Mouse (Mus musculus) 3T3-L1 (cell line): ENCODE results near the gene Reep1.
A peak's percentile ranks its signal among the peaks of the same experiment; 100 is the strongest.

Experiments used
- DNase-seq: peaks from one replicate; pipeline ENCODE4 v3.0.0-alpha.2; 2015; ENCODE audit warnings: low read depth, low spot score

The Reep1 gene

DNA sequence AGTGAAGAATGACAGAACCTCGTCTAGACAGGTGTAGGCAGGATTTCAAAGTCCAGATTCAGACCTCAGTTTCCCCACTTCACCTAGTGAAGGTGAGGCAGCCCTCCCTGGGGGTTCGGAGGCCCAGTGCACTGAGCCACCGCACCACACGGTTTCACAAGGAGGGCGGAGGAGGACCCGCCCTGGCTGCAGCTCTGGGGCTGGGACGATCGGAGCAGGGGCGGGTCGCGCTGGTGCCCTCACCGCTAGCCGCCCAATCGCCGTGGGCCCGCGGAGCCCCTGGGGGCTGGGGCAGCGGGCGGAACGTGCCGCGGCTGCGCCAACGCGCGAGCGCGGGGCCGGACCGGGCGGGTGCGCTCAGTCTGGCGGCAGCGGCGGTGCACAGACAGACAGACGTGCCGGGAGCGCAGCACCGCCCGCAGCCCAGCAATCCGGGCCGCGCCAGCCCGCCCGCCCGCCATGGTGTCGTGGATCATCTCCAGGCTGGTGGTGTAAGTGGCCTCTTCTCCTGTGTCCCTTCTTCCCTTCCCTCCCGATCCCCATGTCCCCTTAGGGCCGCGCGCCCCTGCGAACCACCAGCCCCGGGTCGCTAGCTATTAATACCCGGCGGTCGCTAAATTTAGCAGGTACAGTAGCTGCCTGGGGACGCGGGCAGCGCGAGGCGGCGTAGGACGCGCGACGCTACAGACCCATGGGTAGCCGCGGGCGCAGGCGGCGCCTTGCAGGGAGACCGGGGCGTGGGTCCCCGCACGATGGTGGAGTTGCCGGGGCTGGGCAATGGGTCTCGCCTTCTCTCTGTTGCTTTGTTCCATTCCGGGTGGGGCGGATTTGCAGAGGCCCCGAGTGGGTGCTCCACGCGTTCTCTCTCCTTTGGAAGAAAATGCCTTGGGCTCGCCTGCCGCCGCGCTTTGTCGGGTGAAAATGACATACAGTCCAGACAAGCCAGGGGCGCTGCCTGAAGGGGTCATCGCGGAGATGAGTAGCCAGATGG, at the start of gene Reep1:
Gene Reep1 (plus strand): TSS at position 51 of the 991 bp plus-strand sequence.
- no peak for DNase-seq

DNA sequence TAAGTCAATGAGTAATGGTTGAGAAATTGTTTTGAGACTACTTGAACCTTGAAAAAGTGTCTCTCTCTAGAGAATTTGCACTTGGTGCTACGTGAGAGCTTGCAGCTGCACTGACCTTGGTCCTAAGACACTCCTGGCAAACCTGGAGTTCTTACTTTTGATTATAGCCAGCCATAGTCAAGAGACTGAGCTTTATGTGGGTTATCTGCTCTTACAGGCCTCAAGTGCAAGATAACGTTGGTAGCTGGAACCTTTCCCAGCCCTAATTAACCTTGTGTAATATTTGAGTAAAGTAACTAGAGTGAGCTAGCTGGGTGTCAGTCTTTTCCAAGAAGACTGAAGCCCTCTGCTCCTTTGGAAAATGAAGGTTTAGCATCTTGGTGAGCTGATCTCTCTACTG, 49.1 kb upstream of the Reep1 start:
- no peak for DNase-seq

DNA sequence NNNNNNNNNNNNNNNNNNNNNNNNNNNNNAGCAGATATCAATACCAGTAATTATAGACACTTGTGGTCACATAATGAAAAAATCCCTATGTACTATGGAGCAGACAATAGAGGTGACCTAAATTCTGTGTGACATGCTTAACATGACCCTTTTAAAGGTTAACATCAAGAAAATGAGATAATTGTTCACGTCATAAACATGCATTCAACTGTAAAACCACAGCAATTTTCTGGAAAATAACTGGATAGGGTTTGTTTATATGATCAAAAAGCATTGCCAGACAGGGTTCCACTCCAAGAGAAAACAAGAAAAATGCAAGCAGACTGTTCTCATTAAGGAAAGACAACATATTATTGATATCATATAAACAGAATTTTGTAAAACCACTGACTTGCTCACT, 42.9 kb upstream of the Reep1 start:
- no peak for DNase-seq

DNA sequence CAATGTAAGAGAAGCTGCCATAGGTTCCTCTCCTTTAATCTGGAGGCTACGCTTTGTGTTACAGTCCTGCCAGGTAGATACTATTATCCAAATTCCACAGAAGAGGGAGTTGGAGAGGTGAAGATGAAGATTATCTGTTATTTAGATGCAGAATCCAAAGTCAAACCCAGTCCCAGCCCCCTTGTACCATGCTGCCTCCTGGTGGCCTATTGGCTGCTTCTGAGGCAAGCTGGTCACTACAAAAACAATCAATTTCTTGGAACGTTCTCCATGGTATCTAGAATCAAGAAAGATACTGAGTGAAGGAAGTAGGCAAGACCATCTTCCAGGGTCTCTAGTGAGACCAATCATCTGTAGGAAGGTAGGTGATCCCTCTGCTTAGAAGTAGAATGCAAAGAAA, 34.2 kb upstream of the Reep1 start:
- DNase-seq = peak; percentile 34

DNA sequence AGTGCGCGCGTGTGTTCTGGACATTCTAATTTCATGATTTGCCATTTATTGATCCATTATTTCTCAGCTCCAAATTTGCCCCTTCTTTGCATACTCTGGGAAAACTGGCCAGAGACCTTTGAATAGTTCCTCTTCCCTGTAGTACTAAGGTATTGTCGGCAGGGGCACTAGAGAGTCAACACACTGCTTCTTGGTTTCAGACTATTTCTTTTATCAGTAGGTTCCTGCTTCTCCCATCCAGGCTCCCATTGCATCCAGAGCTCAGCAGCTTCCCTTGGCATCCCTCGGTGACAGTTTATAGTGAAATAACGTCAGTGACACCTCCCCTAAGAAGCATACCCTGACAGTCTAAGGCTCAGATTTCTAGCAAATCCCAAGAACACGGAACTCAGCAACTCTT, 28.5 kb upstream of the Reep1 start:
- peak; percentile 62 for DNase-seq

DNA sequence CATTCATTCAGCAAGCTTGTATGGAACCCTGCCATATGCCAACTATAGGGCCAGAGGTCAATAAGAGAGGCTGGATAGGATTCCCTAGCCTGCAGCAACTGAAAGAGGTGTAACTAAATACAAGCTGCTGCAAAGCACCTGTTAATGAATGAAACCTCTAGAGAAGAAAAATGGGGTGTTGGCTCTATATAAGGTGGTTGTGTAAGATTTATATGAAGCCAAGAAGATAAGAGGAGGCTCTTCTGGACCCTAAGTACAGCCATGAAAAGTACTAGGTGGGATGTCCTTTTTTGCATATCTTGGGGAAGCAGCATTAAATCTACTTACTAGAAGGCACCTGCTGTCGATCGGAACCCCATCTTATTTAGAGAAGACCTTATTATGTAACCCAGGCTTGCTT, 12.2 kb upstream of the Reep1 start:
- no peak for DNase-seq

DNA sequence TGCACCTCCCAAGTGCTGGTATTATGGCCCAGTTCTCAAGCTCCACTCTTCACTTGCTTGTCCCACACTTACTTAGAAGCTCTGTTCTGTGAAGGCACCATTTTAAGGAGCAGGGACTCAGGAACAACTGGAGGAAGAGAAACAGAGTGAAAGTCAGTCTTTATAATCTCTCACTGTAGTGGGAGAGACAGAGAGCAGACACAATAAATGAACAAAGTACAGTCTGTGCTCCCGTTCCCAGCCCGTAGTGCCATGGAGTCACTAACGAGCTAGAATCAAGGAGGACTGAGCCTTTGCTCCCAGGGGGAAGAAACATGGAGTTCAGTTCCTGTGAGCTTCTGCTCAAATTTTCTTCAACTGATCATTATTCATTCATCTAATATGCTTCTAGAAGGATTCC, 11.8 kb upstream of the Reep1 start:
- DNase-seq = no peak

DNA sequence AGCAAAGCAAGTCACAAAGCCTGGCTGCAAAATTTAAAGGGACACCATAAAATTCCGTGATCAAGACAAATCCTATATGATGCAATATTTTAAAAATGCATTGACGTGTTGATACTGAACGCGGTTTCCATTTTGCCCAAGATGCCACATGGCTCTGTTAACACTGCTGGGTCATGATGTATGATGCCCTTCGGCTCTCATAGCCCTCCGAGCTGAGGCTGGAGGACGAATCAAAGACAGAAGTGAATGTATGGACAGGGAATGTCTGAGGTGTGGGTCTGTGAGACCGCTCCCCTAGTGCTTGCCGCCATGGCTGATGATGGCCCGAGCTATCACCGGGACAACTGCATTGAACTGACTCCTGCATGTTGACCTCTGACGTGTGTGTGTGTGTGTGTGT, 490 bp upstream of the Reep1 start:
- no peak for DNase-seq

DNA sequence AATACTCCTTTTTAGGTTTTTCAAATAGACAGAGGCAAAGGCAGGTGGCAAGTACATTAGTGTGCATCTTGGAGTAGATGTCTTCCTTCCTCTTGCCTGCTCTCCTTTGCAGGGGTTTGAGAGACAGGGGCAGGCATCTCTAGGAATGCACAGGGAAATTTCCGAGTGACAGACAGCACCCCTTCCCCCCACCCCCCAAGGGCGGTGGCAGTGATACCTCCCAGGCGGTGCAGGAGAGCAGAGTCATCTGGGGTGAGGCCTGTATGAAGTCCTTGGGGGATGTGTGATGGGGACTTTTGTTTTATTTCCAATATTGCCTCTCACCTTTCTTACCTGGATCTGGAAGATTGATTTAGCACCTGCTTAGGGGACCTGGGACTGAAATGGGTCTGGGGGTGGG, 1.2 kb downstream of the Reep1 start:
- DNase-seq = no peak

DNA sequence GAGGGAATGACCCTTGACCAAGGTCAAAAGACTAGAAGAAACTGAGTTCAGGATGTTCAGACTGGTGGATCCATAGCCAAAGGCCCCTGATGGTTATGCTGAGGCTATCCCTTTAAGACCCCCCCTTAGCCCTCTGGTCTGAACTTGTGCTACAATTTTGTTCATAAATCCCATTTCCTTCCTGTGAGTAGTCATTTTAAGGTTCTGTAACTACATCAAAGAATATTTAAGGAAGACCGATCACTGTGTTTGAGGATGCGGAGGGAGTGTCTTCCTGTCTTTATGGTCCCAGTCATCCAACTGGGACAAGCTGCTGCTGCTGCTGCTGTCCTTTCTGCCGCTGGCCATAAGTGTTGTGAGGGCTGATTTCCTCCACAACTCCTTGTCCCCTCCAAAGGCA, 3.0 kb downstream of the Reep1 start:
- DNase-seq = no peak

DNA sequence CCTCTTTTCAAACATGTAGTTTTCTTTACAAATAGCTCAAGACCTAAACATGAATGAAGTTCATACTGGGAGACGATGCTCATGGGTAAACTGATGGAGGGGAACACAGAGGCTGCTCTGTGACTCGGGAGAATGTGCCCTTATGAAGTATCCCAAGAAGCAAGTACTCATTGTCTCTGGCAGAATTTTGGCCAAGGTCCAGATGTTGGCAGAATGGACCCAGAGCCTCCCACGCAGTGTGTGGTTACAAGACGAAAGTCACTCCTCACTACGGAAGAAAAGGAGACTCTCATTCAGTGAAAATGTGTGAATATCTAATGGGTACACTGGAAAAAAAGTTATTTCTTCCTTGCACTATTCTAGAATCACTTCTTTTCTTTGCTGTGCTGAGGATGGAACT, 3.8 kb downstream of the Reep1 start:
- DNase-seq = no peak

DNA sequence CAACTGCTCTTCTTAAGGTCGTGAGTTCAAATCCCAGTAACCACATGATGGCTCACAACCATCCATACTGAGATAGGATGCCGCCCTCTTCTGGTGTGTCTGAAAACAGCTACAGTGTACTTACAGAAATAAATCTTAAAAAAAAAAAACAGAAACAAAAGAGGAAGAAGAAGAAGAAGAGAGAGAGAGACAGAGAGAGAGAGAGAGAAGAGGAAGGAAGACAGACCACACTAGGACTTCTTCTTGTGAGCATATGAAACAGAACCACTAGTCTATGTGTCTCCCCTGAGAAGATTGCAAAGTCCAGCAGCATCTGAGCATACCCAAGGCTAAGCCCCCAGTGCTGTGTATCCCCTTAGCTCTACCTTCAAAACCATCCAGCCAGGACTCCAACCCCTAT, 6.2 kb downstream of the Reep1 start:
- no peak for DNase-seq

DNA sequence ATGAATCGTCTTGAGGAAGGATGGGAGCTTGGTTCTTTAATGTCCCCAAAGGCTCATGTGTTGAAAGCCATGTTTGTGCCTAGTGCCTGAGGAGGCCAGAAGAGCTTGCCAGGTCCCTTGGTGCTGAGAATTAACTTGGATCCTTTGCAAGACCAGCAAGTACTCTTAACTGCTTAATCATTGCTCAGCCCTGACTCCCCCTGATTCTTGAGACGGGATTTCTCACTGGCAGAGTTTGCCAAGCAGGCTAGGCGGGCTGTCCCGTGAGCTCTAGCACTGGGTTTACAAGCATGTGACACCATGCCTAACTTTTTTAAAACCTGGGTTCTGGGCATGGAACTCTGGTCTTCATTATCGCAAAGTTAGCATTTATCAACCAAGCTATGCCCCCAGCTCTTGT, 7.6 kb downstream of the Reep1 start:
- no peak for DNase-seq

DNA sequence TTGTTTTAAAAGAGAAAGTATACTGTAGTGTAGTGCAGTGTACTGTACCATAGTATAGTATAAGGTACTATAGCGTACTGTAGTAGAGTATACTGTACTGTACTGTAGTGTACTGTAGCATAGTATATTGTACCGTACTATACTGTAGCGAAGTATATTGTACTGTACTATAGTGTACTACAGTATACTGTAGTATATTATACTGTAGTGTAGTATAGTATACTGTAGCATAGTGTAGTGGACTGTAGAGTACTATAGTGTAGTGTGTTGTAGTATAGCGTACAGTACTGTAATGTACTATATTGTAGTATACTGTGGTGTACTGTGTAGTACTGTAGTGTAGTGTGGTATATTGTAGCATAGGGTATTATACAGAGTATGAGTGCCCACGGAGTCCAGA, 9.1 kb downstream of the Reep1 start:
- no peak for DNase-seq

DNA sequence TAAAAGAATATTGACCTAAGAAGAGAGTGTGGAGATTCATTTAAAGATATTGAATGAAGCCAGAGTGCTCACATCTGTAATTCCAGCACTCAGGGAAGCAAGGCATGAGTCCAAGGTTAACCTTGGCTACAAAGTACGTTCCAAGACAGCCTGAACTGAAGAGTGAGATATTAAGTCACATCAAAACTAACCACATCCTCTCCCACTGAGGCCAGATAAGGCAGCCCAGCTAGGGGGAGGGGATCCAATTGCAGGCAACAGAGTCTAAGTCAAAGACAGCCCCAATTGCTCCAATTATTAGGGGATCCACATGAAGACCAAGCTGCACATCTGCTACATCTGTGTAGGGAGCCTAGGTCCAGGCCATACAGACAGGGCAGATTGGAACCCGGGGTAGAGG, 11.0 kb downstream of the Reep1 start:
- DNase-seq = no peak

DNA sequence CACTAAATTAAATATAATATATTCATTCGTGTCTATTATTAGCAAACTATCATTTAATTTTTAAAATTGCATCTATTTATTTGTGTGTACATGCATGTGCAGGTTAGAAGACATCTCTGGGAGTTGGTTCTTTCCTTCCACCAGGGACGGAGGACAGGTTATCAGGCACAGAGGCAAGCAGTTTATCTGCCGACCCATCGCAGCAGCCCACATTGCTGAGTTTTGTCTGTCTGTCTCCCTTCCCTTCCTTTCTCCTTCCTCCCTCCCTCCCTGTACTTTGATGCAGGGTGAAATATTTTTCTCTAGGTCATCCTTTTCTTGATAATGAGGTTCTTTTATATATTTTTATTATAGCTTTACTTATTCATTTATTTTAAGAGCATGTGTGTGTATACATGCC, 11.9 kb downstream of the Reep1 start:
- DNase-seq = no peak

DNA sequence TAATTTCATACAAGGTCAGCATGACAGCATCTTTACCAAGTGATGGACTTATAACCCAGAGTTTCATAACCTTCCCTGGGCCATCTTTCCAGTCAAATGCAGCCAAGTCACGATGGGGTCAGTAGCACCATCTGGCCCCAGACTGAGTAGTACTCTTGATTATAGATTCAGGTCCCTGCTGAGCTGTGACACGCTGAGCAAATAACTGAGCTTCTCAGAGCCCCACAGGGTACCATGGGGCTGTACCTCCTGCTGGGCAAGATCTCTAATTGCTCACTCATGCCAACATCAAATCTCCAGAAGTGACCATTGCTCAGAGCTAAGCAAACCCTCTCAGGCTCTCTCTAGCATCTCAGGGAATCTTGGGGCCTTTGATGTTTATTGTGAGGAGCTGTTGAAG, 15.6 kb downstream of the Reep1 start:
- DNase-seq = no peak

DNA sequence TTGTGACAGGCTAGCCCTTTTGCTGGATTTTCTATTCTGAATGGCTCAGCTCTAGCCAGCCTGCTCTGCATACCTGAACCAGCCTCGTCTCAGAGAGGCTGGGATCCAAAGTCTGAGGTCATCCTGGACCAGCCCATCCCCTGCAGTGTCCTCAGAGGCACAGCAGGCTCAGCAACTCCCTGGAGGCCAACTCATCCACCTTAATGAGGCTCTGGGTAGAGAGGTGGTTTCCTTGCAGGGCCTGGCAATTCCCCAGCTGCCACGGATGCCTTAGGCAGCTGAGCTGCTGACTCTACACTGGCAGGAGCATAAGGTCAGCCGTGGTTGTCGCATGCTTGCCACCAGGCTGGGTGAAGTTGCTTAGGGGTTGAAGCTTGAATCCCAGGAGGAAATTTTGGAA, 16.2 kb downstream of the Reep1 start:
- peak; percentile 71 for DNase-seq

DNA sequence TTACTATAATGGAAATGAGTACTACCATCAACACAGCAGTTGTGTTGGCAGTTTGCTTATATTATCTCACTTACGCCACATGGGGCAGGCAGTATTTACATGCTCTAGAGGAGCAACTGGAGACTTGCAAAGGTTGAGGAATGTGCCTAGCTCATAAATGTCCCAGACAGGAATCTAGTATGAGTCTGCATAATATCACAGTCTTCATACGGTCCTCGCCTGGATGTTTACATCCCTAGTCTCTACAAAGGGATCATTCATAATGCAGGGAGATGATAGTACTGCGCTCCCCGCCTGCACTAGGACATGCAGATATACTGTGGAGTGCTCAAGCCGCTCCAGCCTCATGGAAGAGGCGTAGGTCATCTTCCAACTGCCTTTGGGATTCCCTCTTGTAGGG, 19.3 kb downstream of the Reep1 start:
- no peak for DNase-seq

DNA sequence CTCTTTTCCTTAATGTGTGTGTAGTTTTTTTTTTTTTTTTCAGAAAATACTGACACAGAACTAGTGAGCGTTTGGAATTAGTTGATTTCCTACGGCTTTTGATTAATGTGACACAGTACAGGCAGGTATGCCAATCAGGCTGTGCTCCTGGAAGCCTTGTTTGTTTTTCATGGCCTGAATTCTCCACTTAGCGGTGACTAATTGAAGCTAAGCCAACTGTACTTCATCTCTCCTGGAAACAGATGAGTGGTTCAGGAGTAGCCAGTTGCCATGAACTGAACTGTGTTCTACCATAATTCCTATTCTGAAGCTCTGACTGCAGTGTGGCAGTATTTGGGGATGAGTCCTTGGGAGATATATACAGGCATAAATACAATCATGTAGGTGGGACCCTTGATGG, 20.9 kb downstream of the Reep1 start:
- DNase-seq = peak; percentile 40

DNA sequence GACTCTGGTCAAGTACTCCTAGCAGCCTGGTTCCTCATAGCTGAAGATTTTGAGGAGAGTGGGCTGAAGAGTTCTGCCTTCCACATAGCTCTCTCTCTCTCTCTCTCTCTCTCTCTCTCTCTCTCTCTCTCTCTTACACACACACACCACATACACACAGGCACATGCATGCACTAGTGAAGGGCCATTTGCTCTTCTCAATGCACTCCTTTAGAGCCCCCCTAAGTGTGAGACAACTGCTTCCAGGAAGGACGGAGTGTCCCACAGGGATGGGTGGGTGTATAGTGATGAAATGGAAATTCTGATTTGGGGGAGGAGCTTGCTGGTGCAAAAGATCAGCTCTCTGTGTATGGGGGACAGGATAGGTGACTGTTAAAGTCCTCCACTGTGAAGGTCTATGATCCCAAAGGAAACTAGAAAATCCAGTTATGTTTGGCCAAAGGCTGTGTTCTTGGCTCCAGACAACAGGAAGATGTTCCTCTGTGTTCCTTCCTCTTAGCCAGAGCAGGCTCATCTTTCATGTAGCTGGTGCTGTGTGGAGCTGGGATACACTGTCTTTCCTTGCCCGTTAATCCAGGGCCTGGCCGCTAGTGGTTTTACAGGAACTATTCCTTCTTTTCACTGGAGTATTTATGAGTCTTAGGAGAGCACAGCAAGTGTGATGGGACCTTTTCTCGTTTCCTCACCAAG, 27.7 kb downstream of the Reep1 start:
- no peak for DNase-seq

DNA sequence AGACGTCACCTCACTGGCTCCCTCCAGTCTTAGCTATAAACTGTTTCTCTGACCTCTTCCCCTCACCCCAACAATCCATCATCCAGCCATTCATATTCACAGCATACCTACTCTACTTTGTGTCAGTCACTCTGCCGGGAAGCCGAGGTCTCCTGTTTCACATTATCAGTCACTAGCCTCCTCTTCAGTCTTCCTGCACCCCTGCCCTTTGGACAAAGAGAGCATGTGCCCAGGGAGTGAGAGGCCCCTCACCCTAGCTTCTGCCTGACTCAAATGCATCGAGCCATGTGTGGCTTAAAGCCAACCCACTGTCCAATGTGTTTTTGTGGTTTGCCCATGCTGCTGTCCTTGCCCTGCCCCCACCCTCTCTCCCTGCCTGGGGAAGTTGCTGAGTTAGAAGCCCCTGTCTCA, 28.2 kb downstream of the Reep1 start:
- DNase-seq = no peak

DNA sequence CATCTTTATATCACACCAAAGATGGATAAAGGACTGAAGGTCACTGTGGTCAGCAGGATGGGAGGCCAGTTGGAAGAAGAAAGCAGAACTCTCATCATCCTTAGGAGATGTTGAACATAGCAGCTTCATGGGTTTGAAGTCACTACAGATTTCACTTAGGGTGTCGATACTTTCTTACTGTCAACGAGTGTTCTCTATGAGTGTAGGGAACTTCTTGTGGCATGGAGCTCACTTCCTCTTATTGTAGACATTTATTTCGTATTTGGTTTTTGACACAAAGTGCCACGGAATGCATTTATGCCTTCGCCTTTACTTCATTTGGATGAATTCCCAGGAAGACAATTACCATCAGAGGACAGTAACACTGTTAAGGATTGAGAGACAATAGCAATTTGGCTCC, 28.7 kb downstream of the Reep1 start:
- no peak for DNase-seq
